Mouse (Mus musculus) right cerebral cortex, adult 2 months (tissue): ENCODE results near the gene Gm10801.
"Not testable (repeated sequence)": the region's sequence is repeated elsewhere in the genome, so short reads cannot be mapped to it uniquely, and the experiment has no call there.

Source experiments
- DNase-seq, 2 experiments: peaks; one replicate each; pipeline ENCODE4 v3.0.0; 2021 to 2022; ENCODE audit warnings: low spot score in 2 of 2

Gm10801 gene

GRCm38 (mm10) chr2:98661937-98662336 is at the start of gene Gm10801:
TSS of gene Gm10801 (plus strand) at chr2:98662237.
- DNase-seq = not testable (repeated sequence)

DNA sequence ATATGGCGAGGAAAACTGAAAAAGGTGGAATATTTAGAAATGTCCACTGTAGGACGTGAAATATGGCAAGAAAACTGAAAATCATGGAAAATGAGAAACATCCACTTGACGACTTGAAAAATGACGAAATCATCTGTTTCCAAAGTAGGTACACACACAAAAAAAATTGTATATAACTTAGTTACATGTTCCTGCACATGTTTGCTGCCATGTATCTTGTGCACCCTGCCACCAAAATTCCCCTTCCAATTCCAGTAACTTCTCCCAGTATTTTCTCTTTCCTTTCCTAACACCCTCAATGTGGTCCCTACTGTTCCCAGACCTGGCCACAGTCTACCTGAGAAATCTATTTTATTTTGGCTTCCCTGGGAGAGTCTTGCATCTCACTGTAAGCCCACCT is 5.2 kb downstream of the Gm10801 start, which contains the start of gene Gm10800:
Gm10800 (minus strand) TSS at position 101 of the 400 bp plus-strand sequence.
- not testable (repeated sequence) for DNase-seq

DNA sequence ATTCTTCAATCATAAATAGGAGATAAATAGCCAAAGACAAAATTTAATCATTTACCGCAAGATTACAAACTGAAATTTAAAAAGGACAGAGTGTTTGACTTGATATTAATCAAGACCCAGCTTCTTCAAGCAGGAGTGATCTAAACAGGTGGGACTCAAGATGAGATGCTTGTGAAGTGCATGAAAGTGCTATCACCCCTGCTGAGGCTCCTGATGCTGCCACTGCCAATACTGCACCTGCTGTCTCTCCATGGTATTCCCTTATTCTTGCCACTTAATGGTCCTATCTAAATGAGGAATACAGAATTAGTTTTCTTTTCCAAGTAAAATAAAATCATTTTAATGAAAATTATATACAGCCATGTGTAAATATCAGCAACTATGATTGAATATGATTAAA is 35.5 kb downstream of the Gm10801 start:
- no peak for DNase-seq
